ENCODE assay signal across 16 mouse cellular contexts in the genomic region with DNA sequence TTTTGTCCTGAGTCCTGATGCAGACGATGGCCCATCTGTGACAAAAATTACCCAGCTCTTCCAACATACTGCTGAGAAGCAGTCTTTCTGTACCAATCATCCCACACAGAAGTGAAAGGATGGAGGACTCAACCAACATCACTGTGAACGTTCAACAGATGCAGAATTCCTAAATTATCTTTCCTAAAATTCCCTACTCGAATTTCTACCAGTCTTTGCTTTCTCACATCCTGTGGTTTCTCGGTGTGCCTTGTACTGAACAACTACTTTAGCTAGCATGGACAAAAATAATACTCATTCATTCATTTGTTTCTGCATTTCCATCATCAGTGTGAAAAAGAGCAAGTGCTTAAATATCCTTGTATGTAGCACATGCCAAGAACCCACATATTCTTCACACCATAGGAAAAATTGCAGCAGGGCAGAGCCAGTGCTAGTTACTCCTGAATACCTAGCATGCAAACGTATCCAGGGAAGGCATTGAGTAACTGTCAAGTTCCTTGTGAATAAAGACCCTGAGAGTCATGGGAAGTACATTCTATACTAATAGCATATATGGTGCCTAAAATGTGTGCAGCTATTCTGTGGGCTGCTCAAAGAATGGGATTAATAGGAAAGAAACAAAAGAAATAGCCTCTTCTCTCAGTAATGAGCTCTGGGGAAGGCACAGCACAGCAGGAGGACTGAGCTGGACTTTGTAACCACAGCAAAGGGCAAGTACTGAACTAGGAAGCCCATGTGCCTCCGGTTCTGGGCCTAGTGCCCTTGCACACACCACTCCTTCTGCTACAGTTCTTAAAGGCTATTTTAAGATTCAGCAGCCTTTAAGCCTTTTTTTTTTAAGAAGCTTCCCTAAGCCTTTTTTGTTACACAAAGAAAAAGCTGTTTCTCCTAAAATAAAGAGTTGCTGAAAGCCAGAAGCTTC.
DNase-seq lines count a peak whose midpoint lies in the region; ATAC-seq and TF ChIP-seq lines count a peak whose summit lies in the region.
"Had no signal": no experiment of that assay in that cellular context is flagged by ENCODE, and none has a peak within 500 bp of the region (broad histone marks: within the 10 kb centered on the region; RNA-seq: fewer than 3 reads in every experiment).

No protein-coding gene starts in this region.

- no peak for TF ChIP-seq CTCF in intestine, postnatal 0 days (IDR thresholded peaks at IDR 0.05; ENCODE audit: low read depth)

- WGBS in kidney, embryonic 15.5 days = 80% methylated on average over 6 of the region's 6 CpGs
- WGBS in intestine, postnatal 0 days = 74% methylated on average over 6 of the region's 6 CpGs

- no peaks in the 10 kb centered on the region for H3K9me3 ChIP-seq in kidney, embryonic 15.5 days (replicated peaks)
- no peaks in the 10 kb centered on the region for H3K9me3 ChIP-seq in intestine, postnatal 0 days (ENCODE audit: control insufficient read depth)
- H3K9me3 ChIP-seq: embryonic facial prominence, embryonic 12.5 days had no signal

- no peak overlapping the region for H3K9ac ChIP-seq in kidney, embryonic 15.5 days
- H3K9ac ChIP-seq in intestine, postnatal 0 days (ENCODE audit: low read depth, low read length) = no peak overlapping the region
- H3K9ac ChIP-seq: embryonic facial prominence, embryonic 12.5 days; liver, embryonic 14.5 days had no signal

- no peak overlapping the region for H3K27ac ChIP-seq in kidney, embryonic 15.5 days
- H3K27ac ChIP-seq in intestine, postnatal 0 days (ENCODE audit: low read depth, low read length) = no peak overlapping the region
- H3K27ac ChIP-seq: embryonic facial prominence, embryonic 12.5 days; liver, embryonic 14.5 days had no signal

- no peaks in the 10 kb centered on the region for H3K4me1 ChIP-seq in kidney, embryonic 15.5 days
- H3K4me1 ChIP-seq in intestine, postnatal 0 days (replicated peaks; ENCODE audit: control insufficient read depth, insufficient read depth, low read length) = no peaks in the 10 kb centered on the region
- H3K4me1 ChIP-seq: embryonic facial prominence, embryonic 12.5 days had no signal

- peak; percentile 64 for DNase-seq in kidney, adult 11 months
- DNase-seq in brain, adult 2 months (ENCODE audit: low read depth, low spot score) = peak; percentile 73
- peak; percentile 13 to 42 for DNase-seq in frontal cortex, postnatal 36 days (ENCODE audit: low spot score in 2 of 2)
- DNase-seq in left cerebral cortex, postnatal 25 days (ENCODE audit: low spot score in 2 of 2) = peak; percentile 14 to 87
- DNase-seq in cerebellum, adult 11 months = no peak
- DNase-seq in gastrocnemius, postnatal 25 days = no peak
- DNase-seq: cerebellum, adult 9-10 months; heart, adult 18-20 months; heart, postnatal 36 days; lung, postnatal 4 days; midbrain, embryonic 14.5 days had no signal

- intact Hi-C loops in left cerebral cortex, postnatal 25 days (cut with DNase I) = loop anchor here (10.0 kb wide), 5 partner anchors 235 to 1035 kb away; partner anchors contain the start of gene Epha4

- H3K36me3 ChIP-seq in kidney, embryonic 15.5 days = no peaks in the 10 kb centered on the region
- no peaks in the 10 kb centered on the region for H3K36me3 ChIP-seq in intestine, postnatal 0 days (ENCODE audit: control insufficient read depth, insufficient read depth)
- H3K36me3 ChIP-seq: embryonic facial prominence, embryonic 12.5 days had no signal

- no peak for ATAC-seq in kidney, embryonic 15.5 days (replicated peaks; ENCODE audit: low FRiP score)
- no peak for ATAC-seq in intestine, postnatal 0 days
- ATAC-seq: activated CD4-positive, CD25-positive, alpha-beta regulatory T cell, adult 4 months had no signal

- H3K4me3 ChIP-seq in kidney, embryonic 15.5 days (replicated peaks) = no peak overlapping the region
- no peak overlapping the region for H3K4me3 ChIP-seq in intestine, postnatal 0 days (ENCODE audit: low read depth, low read length)
- H3K4me3 ChIP-seq: embryonic facial prominence, embryonic 12.5 days had no signal

- no peak overlapping the region for H3K4me2 ChIP-seq in kidney, embryonic 15.5 days
- H3K4me2 ChIP-seq in intestine, postnatal 0 days (replicated peaks; ENCODE audit: low read depth) = no peak overlapping the region
- H3K4me2 ChIP-seq: embryonic facial prominence, embryonic 12.5 days had no signal

- no peaks in the 10 kb centered on the region for H3K27me3 ChIP-seq in kidney, embryonic 15.5 days
- no peaks in the 10 kb centered on the region for H3K27me3 ChIP-seq in intestine, postnatal 0 days (replicated peaks; ENCODE audit: control insufficient read depth, insufficient read depth, low read length)
- H3K27me3 ChIP-seq: embryonic facial prominence, embryonic 12.5 days had no signal

Comparison
In these comparisons a context has a peak if more than half of its experiments do, and no peak if none do; other contexts are left out.
1. DNase-seq: peak in kidney, adult 11 months (single experiment), brain, adult 2 months (single experiment), frontal cortex, postnatal 36 days (2 of 2) and left cerebral cortex, postnatal 25 days (2 of 2); none in cerebellum, adult 11 months (single experiment) and gastrocnemius, postnatal 25 days (single experiment).